ENCODE assay signal across 7 mouse cellular contexts in genomic region chr3:129683060-129683679, GRCm38 (mm10).
DNase-seq lines count a peak whose midpoint lies in the region; ATAC-seq lines count a peak whose summit lies in the region.

No protein-coding gene starts in this region.

- H3K4me3 ChIP-seq in forebrain, embryonic 11.5 days (ENCODE audit: low read depth, low read length), result no peak overlapping the region

- H3K27me3 ChIP-seq in forebrain, embryonic 11.5 days (ENCODE audit: control insufficient read depth, insufficient read depth, low read length), result no peaks in the 10 kb centered on the region

- no peak overlapping the region for H3K9ac ChIP-seq in forebrain, embryonic 11.5 days (ENCODE audit: low read length)

- no peak overlapping the region for H3K27ac ChIP-seq in forebrain, embryonic 11.5 days (ENCODE audit: low read depth, low read length)

- no peaks in the 10 kb centered on the region for H3K9me3 ChIP-seq in forebrain, embryonic 11.5 days (ENCODE audit: control insufficient read depth, low read length)

- no peak overlapping the region for H3K4me2 ChIP-seq in forebrain, embryonic 11.5 days (ENCODE audit: low read depth, low read length, severe bottlenecking)

- no peaks in the 10 kb centered on the region for H3K4me1 ChIP-seq in forebrain, embryonic 11.5 days (replicated peaks; ENCODE audit: control insufficient read depth, insufficient read depth, low read length)

- peak; percentile 29 for DNase-seq in kidney, adult 18-20 months
- DNase-seq in kidney, postnatal 14 days, result no peak
- DNase-seq in 3T3-L1 (ENCODE audit: low read depth, low spot score) (peak; percentile 14), A20 (ENCODE audit: low read depth, low spot score) (peak; percentile 24)
- DNase-seq in induced T-regulatory cell, adult 2 months (ENCODE audit: low read depth), result peak; percentile 44
- DNase-seq in neural tube, embryonic 10.5 days (ENCODE audit: extremely low spot score, low spot score), result no peak
- no peak for DNase-seq in forebrain, embryonic 11.5 days (ENCODE audit: low spot score)

- no peak for ATAC-seq in forebrain, embryonic 11.5 days (replicated peaks; ENCODE audit: low FRiP score)

- WGBS in forebrain, embryonic 11.5 days, result 93% methylated on average over 10 of the region's 10 CpGs

- no peaks in the 10 kb centered on the region for H3K36me3 ChIP-seq in forebrain, embryonic 11.5 days (ENCODE audit: control insufficient read depth, insufficient read depth, low read length)

Comparison
In these comparisons a context has a peak if more than half of its experiments do, and no peak if none do; other contexts are left out.
1. DNase-seq: peak in kidney, adult 18-20 months (single experiment), 3T3-L1 (single experiment), A20 (single experiment) and induced T-regulatory cell, adult 2 months (single experiment); none in kidney, postnatal 14 days (single experiment), neural tube, embryonic 10.5 days (single experiment) and forebrain, embryonic 11.5 days (single experiment).